Mouse (Mus musculus): ENCODE results near the gene Coro2b.

GRCm38 (mm10) chr9:62549809-62550208 is 13.0 kb upstream of the Coro2b start:
- TF ChIP-seq GATA1 (IDR thresholded peaks at IDR 0.05; ENCODE audit: borderline replicate concordance, low read length): no peak
- no peak for TF ChIP-seq FLI1 (IDR thresholded peaks at IDR 0.05; ENCODE audit: low read length)

All from megakaryocyte, embryonic 14.5 days (primary cell).